Mouse (Mus musculus) heart, adult 11 months (tissue): Measurements from ENCODE around the gene Ube2b.

Experiments used
- DNase-seq: peaks from one replicate; pipeline ENCODE4 v3.0.0; 2022

Gene Ube2b

GRCm38 (mm10) chr11:52000290-52000962, at the start of gene Ube2b:
Gene Ube2b (minus strand): TSS chr11:52000762.
- peak; percentile 100 for DNase-seq

- no peak for DNase-seq
Measured at GRCm38 (mm10) chr11:52046446-52047165, 46.0 kb upstream of the Ube2b start.

DNA sequence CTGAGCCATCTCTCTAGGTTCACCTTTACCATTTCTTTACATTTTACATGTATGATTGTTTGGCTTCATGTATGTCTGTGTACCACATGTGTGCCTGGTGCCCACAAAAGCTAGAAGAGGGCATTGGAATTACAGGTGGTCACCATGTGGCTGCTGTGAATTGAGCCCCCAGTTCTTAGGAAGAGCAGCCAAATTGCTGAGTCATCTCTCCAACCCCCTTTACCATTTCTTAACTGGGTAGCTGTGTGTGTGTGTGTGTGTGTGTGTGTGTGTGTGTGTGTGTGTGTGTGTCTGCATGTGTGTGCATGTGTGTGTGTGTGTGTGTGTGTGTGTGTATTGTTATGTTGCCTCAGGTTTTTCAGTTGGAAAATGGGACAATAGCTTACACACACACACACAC, 43.6 kb upstream of the Ube2b start:
- DNase-seq = no peak

DNA sequence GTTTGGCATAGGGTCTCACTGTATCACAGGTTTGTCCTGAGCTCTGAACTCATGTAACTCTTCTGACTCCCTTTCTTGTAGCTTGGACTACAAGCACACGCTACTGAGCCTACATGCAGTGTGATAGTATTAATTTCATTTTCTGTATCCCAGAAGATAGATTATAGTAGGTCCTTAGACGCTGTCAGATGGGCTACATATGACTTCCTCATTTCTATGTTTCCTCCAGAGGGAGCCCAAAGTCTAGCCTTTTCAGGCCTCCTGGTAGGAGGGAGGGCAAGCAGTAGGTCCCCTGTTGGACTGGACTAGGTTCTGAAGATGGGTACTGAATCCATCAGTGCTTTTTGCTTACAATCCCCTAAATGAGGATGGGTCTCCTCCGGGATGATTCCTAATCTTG, 42.7 kb upstream of the Ube2b start:
- DNase-seq = no peak

DNA sequence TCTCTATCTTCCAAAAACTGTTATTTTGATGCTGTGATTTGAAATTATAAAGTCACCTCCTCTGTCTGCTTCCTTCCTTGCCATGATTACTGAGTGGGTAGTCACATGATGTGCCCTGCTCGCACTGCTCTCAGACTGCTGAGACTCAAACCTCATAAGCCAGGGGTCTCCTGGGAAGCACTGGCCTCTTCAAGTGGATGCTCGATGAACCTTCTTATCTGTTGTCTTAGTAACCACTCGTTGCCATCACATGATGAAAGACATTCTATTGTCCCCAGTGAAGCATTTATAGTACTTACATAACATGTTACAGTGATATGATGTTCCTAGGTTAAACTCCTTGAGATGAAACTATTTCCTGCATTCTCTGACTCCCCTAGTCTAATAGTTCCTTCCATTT, 37.1 kb upstream of the Ube2b start:
- DNase-seq = no peak

DNA sequence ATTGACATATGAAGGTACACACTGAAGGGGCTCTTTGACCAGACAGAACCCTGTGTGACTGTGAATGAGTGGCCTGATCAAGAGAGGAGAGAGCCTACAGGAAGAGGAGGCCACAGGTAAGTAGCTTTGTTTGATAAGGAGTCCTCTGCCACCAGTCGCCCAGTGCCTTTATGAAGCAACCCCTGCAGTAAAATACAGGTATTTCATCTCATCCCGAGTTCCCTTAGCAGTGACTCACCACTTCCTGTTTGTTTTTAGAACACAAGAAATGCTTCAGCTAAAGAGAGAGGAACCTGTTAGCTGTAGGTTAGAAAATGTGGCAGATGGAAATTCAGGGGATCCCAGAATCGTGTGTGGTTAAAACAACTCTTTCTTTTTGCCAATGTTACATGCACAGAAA, 35.3 kb upstream of the Ube2b start:
- DNase-seq = no peak

DNA sequence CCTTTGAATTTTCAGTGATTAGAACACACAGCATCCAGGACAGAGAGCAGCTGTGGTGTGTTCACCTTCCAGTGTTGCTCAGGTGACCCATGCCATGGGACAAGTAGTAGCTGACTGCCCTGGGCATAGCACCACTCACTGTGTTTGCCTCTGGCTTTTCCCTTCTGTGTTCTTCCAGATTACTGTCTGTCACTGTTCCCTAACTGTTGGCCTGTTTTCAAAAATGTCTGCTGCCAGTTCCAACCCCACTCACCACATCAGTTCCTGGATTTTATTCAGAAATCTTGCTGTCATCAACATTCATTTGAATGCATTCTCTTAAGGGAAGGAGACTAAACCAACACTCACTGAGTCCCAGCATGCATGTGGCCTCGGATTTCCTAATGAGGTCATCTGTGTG, 33.4 kb upstream of the Ube2b start:
- DNase-seq = peak; percentile 88

DNA sequence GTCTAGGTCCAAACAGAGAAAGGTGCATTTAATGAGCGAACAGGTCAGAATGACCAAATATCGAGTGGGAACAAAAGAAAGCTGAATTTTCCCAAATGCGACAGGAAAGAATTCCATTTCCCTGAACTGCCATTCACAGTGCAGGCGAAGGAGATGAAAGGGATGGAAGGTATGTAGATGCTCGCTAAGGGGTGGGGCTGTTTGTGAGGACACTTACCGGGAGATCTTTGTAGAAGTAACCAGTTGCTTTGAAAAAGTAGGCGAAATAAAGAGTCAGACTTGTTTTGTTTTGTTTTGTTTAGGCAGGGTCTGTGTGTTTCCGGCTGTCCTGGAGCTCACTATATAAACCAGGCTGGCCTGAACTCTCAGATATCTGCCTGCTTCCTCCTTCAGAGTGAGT, 31.8 kb upstream of the Ube2b start:
- DNase-seq = no peak

- DNase-seq = no peak
Measured at GRCm38 (mm10) chr11:52018217-52018616, 17.7 kb upstream of the Ube2b start.

DNA sequence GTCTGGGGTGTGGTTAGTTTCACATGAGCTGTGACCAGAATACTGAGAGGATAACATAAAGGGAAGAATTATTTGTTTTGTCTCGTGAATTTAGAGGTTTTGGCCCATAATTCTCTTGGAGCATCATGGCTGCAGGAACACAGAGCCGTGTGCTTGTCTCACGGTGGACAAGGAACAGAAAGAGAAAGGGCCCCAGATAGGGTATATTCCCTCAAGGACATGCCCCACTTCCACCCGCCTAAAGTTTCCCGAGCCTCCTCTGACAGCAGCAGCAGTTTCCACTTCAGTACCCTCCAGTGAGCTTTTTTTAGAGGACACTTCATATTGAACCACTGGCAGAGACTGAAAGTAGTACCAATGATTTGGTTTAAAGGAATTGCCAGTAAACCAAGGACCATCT, 11.0 kb upstream of the Ube2b start:
- DNase-seq = no peak

DNA sequence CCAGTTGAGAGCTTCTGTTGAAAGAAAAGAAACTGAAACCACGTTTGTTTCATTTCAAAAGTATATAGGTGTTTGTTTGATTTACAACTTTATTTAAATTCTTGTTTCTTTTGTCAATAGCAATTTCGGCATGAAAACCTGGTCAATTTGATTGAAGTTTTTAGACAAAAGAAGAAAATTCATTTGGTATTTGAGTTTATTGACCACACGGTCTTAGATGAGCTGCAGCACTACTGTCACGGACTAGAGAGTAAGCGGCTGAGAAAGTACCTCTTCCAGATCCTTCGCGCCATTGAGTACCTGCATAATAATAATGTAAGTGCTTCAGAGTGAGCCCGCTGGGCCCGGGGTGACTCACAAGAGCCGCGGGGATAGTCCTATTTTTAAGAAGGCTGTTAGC, 10.4 kb upstream of the Ube2b start:
- no peak for DNase-seq

DNA sequence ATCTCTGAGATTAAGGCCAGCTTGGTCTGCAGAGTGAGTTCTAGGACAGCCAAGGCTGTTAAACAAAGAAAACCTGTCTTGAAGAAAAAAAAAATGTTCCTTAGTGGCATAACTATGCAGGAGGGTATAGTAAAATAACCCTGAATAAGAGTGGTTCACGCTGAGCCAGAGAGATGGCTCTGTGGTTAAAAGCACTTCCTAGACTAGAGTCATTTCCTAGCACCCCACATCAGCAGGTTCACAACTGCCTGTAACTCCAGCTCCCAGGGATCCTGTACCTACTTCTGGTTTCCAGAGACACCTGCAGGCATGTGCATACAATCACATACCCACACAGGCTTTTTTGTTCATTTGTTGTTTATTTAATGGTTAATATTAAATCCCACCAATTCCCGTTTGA, 5.0 kb upstream of the Ube2b start:
- DNase-seq = no peak

DNA sequence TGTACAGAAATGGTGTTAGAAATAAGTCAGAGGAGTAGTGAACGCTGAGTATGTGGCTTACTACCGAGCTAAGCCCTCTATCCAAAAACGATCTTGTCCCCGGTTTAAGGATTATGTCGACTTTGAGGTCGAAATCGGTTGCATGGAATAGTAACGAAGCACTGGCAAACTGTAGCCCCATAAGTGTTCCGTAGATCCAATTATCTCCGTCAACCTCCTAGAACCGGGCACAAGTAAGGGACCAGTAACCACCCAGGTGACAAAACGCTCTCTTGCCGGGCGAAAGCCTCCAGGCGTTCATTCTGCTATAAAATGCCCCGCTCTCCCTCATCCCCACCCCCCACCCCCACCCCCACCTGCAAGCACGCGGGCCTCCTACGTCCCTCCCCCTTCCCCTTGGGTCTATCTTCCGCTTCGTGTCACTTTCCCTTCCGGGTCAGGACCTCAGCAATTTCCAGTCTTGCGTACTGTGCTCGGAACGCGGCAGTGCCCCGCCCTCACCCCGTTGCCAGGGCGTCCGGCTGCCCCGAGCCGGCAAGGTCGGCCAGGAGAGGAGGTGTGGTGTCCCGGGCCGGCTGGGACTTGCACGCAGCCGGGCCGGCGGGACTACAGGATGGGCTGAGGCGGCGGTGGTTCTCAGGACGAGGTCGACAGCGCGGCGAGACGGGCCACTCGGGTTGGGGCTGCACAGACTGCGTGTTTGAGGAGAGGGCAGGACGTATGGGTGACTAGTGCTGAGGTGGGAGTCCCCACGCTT, 3.4 kb upstream of the Ube2b start, which contains the start of gene Cdkl3:
Gene Cdkl3 (plus strand): TSS at position 450 of the 757 bp plus-strand sequence.
- peak; percentile 100 for DNase-seq

DNA sequence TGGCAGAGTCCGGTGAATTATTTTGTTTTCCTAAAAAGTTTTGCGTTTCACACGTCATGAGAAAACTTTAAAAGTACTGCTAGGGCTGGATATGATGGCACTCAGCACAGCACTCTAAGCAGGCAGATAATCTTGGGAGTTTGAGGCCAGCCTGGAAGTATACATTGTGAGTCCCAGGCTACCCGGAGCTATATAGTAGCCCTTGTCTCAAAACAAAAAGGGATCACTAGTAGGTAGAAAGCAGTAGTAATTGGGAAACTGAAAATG, 2.9 kb upstream of the Ube2b start:
- DNase-seq = no peak

GRCm38 (mm10) chr11:52002842-52003504, 2.4 kb upstream of the Ube2b start:
- DNase-seq = no peak

- DNase-seq = peak; percentile 90
Measured at GRCm38 (mm10) chr11:52001861-52002260, 1.3 kb upstream of the Ube2b start.

GRCm38 (mm10) chr11:52001341-52001740, 779 bp upstream of the Ube2b start:
- DNase-seq = no peak

GRCm38 (mm10) chr11:51999611-52000289, 812 bp downstream of the Ube2b start:
- DNase-seq = peak; percentile 98

- DNase-seq = no peak
Measured at GRCm38 (mm10) chr11:51971644-51972043, 28.9 kb downstream of the Ube2b start.

DNA sequence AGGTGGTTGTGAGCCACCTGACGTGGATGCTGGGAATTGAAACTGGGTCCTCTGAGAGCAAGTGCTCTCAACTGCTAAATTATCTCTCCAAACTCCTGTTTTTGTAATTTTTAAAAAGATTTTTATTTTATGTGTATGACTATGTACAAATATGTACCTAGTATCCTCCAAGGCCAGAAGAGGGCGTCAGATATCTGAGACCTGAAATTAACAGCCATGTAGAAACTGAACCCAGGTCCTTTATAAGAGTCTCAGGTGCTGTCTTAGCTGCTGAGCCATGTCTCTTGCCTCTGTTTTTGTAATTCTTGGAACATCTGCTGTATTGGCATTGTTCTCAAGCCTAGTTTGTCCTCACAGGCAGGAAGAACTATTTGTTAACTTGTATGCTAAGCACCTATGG, 31.1 kb downstream of the Ube2b start:
- no peak for DNase-seq

DNA sequence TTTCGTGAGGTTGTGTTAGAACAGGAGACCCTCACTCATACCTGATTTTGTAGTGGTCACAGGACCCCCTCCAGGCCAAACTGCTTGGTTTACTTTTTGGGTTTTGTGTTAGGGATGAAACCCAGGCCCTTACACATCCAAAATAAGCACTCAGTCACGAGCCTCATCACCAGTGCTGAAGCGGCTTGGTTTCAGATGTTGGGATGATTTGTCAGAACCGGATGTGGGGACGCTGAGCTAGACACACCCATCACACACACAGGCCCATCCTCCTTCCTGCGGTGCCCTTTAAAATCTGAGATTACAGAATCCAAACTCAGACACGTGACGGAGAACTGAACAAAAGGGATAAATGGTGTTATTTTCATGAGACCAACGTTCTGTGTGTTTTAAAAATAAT, 31.7 kb downstream of the Ube2b start:
- no peak for DNase-seq

DNA sequence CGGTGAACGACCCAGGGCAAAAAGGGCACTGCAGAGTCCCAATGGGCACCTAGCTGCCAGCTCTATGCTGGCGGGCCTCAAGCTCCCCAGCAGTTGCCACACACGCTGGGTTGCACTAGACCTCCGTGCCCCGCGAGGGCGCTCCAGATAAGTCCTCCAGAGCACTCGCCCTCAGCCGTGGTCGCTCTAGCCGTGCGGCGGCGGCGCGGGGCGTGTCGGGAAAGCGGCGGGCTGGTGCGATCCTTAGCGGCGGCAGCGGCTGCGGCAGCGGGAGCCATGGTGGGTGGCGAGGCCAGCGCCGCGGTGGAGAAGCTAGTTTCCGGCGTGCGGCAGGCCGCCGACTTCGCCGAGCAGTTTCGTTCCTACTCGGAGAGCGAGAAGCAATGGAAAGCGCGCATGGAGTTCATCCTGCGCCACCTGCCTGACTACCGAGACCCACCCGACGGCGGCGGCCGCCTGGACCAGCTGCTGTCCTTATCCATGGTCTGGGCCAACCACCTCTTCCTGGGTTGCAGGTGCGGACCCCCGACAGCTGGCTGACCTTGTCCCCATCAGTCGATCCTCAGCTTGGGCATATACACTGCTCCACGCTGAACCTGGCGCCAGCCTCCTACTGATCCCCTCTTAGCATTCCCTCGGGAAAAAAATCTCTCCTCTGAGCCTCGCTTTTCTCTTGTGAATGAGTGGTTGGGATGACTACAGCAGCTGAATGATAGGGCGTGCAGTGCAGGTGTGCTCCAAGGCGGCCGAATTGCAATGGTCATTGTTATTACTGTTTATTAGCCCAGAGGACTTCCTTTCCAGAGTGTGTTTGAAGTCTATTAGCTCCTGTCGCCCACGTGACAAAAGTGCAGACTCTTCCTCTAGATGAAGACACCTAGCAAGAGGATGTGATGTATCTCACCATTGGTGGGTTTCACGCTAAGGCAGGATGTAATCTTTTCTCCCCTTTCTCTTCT, 32.8 kb downstream of the Ube2b start, which contains the start of gene Cdkn2aipnl:
Gene Cdkn2aipnl (plus strand): TSS at position 219 of the 959 bp plus-strand sequence.
- DNase-seq = peak; percentile 99
